Mouse (Mus musculus): Measurements from ENCODE around the gene Abhd12b.

Gene Abhd12b

GRCm38 (mm10) chr12:70213601-70214000 lies 59.7 kb downstream of the Abhd12b start:
- DNase-seq, result no peak

- DNase-seq, result no peak
Measured at GRCm38 (mm10) chr12:70214281-70214680, 60.3 kb downstream of the Abhd12b start.

DNA sequence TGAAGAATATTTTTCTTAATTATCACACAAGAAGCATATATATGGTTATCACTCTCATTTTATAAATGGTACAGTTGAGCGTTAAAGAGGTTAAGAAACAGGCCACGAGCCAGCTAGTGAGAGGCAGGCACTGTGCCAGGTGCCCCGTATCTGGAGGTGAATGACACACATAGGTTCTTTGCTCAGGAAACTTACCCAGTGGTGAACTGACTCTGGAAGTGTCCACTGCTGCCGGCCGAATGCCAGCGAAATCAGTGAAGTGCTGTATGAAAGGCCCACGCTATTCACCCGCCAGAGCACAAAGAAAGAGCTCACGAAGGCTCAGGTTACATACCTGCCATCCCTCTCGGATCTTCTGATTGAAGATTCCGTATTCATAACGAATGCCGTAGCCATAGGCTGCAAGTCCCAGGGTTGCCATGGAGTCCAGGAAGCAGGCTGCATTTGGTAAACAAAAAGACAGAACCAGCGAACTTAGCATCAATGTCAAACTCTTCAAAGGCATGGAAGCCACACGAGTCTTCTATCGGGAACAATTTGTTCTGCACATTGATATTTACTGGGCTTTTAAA lies 62.4 kb downstream of the Abhd12b start:
- DNase-seq, result no peak

DNA sequence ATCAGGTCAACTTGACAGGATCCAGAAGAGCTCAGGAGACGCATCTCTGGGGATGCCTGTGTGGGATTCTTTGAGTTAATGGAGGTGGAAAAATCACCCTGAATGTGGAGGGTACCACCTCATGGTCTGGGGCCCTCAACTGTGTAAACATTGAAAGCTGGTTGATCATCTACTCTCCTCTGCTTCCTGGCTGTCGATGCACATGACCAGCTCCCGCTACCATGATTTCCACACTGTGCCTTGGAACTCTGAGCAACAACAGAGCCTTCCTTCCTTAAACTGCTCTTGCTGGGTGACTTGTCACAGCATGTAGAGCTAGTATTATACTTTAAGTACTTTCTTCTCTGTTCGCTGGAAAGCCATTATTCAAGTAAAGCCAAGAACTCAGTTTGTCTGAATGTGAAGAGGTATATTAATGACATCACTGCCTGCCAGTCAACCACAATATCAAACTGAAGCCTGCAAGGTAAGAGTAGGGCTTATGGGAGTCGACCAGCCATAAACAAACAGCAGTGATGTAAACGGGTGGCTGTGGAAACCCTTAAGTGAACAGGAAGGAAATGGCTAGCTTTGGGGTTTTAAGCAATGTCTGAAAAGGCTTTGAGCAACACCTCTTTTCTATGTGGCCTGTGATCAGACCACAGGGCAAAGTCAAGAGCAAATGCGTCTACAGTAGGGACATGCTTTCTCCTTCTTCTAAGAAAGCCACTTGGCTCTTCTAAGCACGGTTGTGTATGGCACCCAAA lies 65.0 kb downstream of the Abhd12b start:
- no peak for DNase-seq

DNA sequence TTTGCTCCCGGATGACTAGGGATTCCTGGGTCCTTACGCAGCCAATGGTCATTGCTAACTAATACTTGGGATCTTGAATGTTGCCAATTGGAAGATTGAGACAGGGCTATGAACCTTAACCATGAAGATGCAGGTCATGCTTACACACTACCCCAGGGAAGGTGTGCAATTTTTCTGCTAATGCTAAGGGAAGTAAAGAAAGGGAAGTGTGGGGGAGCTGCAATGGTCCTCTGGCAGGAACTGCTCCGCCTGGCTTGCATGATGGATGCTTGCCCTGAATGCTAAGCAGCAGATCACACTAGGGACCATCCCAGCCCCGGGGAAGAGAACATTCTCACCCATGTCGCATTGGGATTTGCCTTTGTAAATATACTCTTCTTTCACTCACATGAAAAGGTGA lies 67.5 kb downstream of the Abhd12b start:
- no peak for DNase-seq

DNA sequence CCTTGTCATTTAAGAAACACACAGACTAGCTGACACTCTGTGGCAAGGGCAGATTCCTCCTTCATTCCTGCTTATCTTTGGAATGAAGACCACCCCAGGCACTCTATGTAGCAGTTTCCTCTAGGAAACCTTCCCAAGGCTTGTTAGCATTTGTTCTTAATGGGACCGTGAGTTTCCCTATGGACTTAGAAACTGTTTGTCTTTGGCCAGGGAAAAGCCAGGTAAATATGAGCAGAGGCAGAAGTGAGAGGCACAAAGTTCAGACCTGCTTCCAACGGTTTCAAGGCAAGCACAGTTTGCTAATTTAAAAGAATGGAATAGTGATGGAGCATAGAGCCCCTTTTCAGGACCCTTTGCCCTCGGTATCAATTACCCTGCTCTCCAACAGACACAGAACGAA lies 69.4 kb downstream of the Abhd12b start:
- DNase-seq, result no peak

GRCm38 (mm10) chr12:70226655-70227054 lies 72.7 kb downstream of the Abhd12b start:
- no peak for DNase-seq

DNA sequence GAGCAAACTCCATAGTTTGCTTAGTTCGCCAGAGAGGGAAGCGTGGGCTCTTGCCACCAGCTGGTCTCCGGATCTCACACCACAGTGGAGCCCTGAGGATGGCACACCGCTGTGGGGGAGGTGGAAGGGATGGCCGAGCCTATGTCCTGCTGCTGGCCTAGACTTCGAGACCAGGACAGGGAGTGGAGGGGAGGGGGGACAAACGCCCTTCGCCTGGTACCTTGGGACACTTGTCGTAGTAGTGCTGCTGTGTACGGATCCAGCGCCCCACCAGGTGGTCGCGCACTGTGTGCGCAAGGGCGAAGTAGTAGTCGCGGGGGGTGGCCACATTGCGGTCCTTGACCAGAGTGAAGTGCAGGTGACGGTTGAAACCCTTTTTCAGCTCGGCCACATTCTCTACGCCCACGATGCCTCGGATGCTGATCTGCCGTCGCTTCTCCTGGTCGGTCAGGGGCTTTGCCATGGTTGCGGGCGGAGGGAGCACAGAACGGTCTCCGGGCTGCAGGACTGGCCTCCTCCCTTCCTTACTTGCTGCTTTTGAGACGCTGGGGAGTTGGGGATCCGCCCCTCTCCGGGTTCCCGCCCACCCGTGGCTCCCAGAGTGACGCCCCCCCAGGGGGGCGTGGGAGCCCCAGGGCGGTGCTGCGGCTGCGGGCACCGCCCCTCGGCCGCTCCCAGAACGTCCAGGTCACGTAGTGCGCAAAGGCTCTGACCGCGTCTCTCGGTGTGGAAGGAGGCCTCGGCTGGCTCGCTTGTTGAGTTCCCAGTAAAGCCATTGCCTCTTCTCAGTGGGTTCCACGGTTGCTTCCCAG lies 73.4 kb downstream of the Abhd12b start:
- no peak for DNase-seq

GRCm38 (mm10) chr12:70228155-70228554 lies 74.2 kb downstream of the Abhd12b start:
- no peak for DNase-seq

DNA sequence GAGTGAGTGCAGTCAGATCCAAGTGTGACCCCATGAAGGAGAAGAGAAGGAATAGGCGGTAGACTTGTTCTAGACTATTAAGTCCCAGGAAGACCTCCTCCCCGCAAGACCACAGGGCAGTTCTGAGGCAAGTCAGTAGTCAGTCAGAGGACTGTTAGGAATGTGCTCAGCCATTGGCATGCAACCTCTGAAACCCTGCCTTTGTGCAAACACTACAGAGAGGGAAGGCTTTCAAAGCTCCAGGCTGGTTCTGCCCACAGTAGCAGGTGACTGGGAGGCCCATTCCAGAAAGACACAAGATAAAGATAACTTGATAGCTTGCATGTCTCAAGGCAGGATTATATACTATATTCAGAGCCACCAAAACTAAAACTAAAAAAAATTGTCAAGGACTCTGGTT lies 77.4 kb downstream of the Abhd12b start, which contains the start of gene Pygl:
Gene Pygl (minus strand): TSS at position 195 of the 400 bp plus-strand sequence.
- no peak for DNase-seq

DNA sequence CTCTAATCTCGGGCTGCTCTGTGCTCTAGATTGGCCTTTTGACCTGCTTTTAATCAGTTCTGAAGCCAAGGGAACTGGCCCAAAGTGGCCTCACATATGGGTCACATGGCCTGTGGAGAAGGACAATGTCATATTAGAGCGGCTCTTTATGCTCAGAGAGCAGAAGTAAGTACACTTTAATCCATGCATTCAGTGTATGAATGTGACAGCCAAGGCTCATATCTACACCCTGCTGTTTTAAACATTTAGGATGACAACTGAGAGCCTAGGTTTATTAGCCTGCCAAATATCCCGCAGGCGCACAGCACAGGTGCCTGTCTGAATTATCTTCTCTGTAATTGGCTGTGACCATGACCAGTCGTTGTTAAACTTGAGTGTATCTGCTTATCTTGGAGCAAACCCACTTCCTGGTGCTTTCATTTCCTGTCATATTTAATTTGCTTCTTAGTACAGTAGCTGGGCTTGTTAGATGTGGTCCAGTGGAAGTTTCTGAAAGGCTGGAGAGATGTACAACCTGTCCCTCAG lies 78.1 kb downstream of the Abhd12b start:
- DNase-seq, result no peak
